Mouse (Mus musculus) bone marrow macrophage, adult 2 months (primary cell): ENCODE results near the gene Thap4.

Source experiments
- CTCF ChIP-seq: IDR thresholded peaks from 2 replicates; pipeline ENCODE4 v1.5.1; 2012; ENCODE audit warnings: low read depth, mild to moderate bottlenecking, low read length, moderate library complexity
- POLR2A ChIP-seq: IDR thresholded peaks from 2 replicates; pipeline ENCODE4 v1.6.1; 2012; ENCODE audit warnings: mild to moderate bottlenecking, low read depth, low read length, borderline replicate concordance

GRCm38 (mm10) chr1:93786912-93787311, 32.2 kb upstream of the Thap4 start:
- TF ChIP-seq CTCF (no peak), POLR2A (no peak)
